Mouse (Mus musculus): ENCODE measurements around the gene Zmiz2.

DNA sequence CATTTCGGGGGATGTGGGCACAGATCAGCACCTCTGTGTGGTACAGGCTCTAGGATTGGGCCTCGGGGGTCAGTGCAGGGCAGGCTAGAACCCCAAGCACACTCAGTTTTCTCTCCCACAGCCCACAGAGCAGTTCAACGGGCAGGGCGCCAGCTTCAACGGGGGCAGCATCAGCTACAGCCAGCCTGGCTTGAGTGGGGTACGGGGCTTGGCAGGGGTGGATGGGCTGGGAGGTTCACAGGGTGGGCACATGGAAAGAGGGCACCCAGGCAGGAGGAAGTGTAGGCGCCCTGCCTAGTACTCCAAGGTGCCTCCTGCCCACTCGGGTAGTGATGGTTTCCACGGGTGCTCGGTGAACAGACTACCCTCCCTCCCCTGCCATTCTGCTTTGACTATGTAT, 9.3 kb downstream of the Zmiz2 start:
- TF ChIP-seq POLR2A (IDR thresholded peaks at IDR 0.05; ENCODE audit: low read depth, low read length) (no peak), CTCF (conservative IDR thresholded peaks at IDR 0.05; ENCODE audit: insufficient read depth, insufficient read length, low read depth, low read length) (no peak)
